Mouse (Mus musculus) stomach, embryonic 16.5 days (tissue): ENCODE data around the gene Aqp5. TPM values are rescaled to one million over a fixed set of nuclear protein-coding genes. Genes with fewer than 3 reads are reported as not detected.

Experiments
- ATAC-seq: fragments of 200-750 bp; cut with Nextera tagmentation; 2 replicates; pipeline ENCODE4 v1.8.0; 2017; ENCODE audit warnings: moderate number of reproducible peaks, moderate TSS enrichment; ENCODE audit not compliant: insufficient read depth, low FRiP score
- H3K27ac ChIP-seq: fragments of 300-500 bp; sonication (generic); 2 replicates; pipeline ENCODE4 v1.5.1; 2014; ENCODE audit warnings: low read length
- H3K27me3 ChIP-seq: fragments of 300-500 bp; sonication (generic); 2 replicates; pipeline ENCODE4 v1.6.1; 2014; ENCODE audit warnings: low read length, control low read depth, mixed read lengths; ENCODE audit not compliant: control insufficient read depth, insufficient read depth
- H3K36me3 ChIP-seq: fragments of 300-500 bp; sonication (generic); 2 replicates; pipeline ENCODE4 v1.6.1; 2014; ENCODE audit warnings: low read length; ENCODE audit not compliant: control insufficient read depth, insufficient read depth
- H3K4me1 ChIP-seq: fragments of 300-500 bp; sonication (generic); 2 replicates; pipeline ENCODE4 v1.6.1; 2014; ENCODE audit warnings: low read length, control low read depth, mixed read lengths; ENCODE audit not compliant: control insufficient read depth, insufficient read depth
- H3K4me2 ChIP-seq: fragments of 300-500 bp; sonication (generic); 2 replicates; pipeline ENCODE4 v1.6.1; 2014; ENCODE audit warnings: low read depth, low read length, mixed read lengths
- H3K4me3 ChIP-seq: fragments of 300-500 bp; sonication (generic); replicated peaks from 2 replicates; pipeline ENCODE4 v1.5.1; 2014; ENCODE audit warnings: mild to moderate bottlenecking, low read length
- H3K9ac ChIP-seq: fragments of 300-500 bp; sonication (generic); 2 replicates; pipeline ENCODE4 v1.6.1; 2014; ENCODE audit warnings: low read length
- H3K9me3 ChIP-seq: fragments of 300-500 bp; sonication (generic); replicated peaks from 2 replicates; pipeline ENCODE4 v1.6.1; 2016; ENCODE audit warnings: low read length, control low read depth; ENCODE audit not compliant: control insufficient read depth
- WGBS: fragments of 180-500 bp; shearing (Covaris S2); extraction: QIAGEN DNeasy Blood & Tissue Kit; methylation state at CpG from one replicate; pipeline ENCODE4 v1.1.7; 2014; 5-methylcytosine and 5-hydroxymethylcytosine counted together
- polyA plus RNA-seq: library from polyadenylated mRNA; unstranded; fragments of >200 nt; fragmentation: Nextera tagmentation; extraction: Ambion mirVana; gene quantifications from 2 replicates; pipeline ENCODE4 v1.2.1, GENCODE M21; 2015

The Aqp5 gene
- polyA plus RNA-seq, 1 experiment from 2014 or later: not detected

DNA sequence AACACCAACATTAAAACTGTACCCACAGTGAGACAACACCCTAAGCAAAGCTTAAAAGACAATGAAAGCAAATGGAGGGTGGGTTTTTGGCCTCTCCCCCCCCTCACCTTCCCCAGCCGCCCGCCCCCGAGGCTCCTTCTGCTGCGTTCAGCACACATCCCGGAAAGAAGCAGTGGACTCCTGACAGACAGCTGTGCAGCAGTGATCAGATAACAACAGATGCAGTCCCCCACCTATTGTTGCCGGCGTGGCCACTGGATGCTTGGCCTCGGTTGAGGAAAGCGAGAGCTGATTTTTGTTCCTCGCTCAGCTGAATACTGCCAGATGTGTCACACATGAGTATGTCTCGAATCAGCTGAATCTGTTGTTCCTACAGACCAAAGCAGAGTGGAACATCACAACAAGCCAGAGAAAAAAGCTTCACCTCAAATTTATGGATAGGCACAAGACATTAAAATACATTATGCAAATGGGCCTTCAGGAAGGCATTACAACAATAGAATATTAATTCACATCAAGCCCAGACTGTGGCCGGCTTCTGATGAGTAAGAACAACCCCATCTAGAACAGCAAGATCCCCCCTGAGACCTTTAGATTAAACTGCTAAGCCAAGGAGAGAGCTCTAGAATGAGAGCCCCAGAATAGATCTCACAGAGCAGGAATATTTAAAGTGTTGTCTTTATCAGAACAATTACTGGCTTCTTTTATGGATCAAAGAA lies 47.0 kb downstream of the Aqp5 start:
- WGBS: 87% methylated on average over 12 of the region's 12 CpGs
- Histone ChIP-seq H3K9me3 (no peaks in the 10 kb centered on the region), H3K27ac (no peak overlapping the region), H3K4me1 (0 out of 2 replicates have a peak, but pooled peaks cover 2% of the 10 kb centered on the region), H3K27me3 (no peaks in the 10 kb centered on the region), H3K36me3 (peaks cover 21% of the 10 kb centered on the region), H3K4me2 (no peak overlapping the region), H3K4me3 (no peak overlapping the region), H3K9ac (no peak overlapping the region)
- ATAC-seq: no peak

DNA sequence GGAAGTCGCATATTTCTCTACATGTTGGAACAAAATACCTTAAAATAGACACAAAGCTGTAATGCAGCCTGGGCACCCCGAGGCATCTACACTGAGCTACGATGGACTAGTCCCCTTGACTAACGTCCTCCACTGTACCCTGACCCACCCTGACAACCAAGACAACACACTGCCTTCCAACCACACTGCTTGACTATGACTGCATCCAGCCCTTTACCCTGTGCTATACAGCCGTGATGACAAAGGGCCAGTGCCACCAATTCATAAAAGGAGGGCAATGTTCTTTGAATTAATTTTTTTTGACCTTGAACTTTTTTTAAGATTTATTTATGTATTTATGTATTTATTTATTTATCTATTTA lies 47.5 kb downstream of the Aqp5 start:
- Histone ChIP-seq H3K4me1 (0 out of 2 replicates have a peak, but pooled peaks cover 2% of the 10 kb centered on the region), H3K36me3 (peaks cover 16% of the 10 kb centered on the region), H3K4me2 (no peak overlapping the region), H3K27ac (no peak overlapping the region), H3K4me3 (no peak overlapping the region), H3K9me3 (no peaks in the 10 kb centered on the region), H3K27me3 (no peaks in the 10 kb centered on the region), H3K9ac (no peak overlapping the region)
- no peak for ATAC-seq
- 84% methylated on average over 5 of the region's 5 CpGs for WGBS

DNA sequence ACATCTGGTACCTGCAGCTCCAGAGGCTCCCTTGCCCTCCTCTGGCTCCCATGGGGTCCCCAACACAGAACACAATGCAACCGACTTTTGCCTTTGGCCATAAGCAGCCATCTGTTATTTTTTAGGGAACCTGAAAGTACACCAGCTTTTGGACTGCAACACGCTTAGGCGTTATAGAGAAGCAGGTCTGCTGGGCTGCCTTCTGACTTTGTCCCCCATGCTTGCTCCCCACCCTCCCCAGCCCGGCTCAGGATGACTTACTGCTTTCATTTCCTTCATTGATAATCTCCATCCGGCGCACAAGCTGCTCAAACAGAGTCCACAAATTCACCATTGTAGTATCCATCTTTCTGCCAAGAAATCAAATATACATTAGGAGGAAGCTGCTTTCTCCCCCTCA lies 52.0 kb downstream of the Aqp5 start:
- Histone ChIP-seq H3K9me3 (no peaks in the 10 kb centered on the region), H3K27ac (no peak overlapping the region), H3K4me1 (peaks cover 13% of the 10 kb centered on the region), H3K9ac (no peak overlapping the region), H3K4me3 (no peak overlapping the region), H3K4me2 (no peak overlapping the region), H3K36me3 (0 out of 2 replicates have a peak, but pooled peaks cover under 1% of the 10 kb centered on the region), H3K27me3 (no peaks in the 10 kb centered on the region)
- ATAC-seq: no peak
- 54% methylated on average over 6 of the region's 6 CpGs for WGBS

DNA sequence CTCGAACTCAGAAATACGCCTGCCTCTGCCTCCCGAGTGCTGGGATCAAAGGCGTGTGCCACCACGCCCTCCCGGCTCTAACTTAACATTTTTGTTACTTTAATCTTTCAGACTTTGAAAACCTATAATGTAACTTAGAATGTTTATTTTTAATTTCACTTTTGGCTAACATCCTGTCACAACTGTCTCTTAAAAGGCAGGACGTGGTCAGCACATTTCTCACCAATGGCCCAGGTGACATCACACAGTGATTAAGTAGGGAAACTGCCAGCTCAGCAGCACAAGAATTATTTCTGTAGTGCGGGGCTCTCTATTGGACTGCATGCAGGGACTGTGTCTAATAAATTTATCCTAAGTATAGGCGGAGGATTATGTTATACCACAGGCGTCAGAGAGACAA lies 53.2 kb downstream of the Aqp5 start:
- H3K36me3 ChIP-seq: no peaks in the 10 kb centered on the region
- H3K27ac ChIP-seq: no peak overlapping the region
- no peaks in the 10 kb centered on the region for H3K27me3 ChIP-seq
- no peak overlapping the region for H3K4me2 ChIP-seq
- H3K4me3 ChIP-seq: no peak overlapping the region
- peaks cover 22% of the 10 kb centered on the region for H3K4me1 ChIP-seq
- no peaks in the 10 kb centered on the region for H3K9me3 ChIP-seq
- 77% methylated on average over 10 of the region's 10 CpGs for WGBS
- H3K9ac ChIP-seq: no peak overlapping the region
- ATAC-seq: no peak

Other genes with a start within 250 kb of the Aqp5 start
- 14.2 and 16.6 TPM in 2 replicates for gene Fmnl3, start 220.3 kb upstream of the Aqp5 start, polyA plus RNA-seq
- 438 and 480 TPM in 2 replicates for gene Tmbim6, start 197.9 kb upstream of the Aqp5 start, polyA plus RNA-seq
- 3.7 and 4.6 TPM in 2 replicates for gene Nckap5l, start 133.0 kb upstream of the Aqp5 start, polyA plus RNA-seq
- gene Bcdin3d, start 116.1 kb upstream of the Aqp5 start, polyA plus RNA-seq: 11.6 and 12.9 TPM in 2 replicates
- 0.57 and 0.74 TPM in 2 replicates for gene Faim2, start 62.6 kb upstream of the Aqp5 start, polyA plus RNA-seq
- gene Aqp2, start 11.7 kb upstream of the Aqp5 start, polyA plus RNA-seq: not detected in 2 replicates
- not detected in 2 replicates for gene Aqp6, start 10.6 kb downstream of the Aqp5 start, polyA plus RNA-seq
- gene Racgap1, start 60.9 kb downstream of the Aqp5 start, polyA plus RNA-seq: 112 and 116 TPM in 2 replicates
- 0.89 and 0.92 TPM in 2 replicates for gene Asic1, start 79.6 kb downstream of the Aqp5 start, polyA plus RNA-seq
- 17.0 and 20.9 TPM in 2 replicates for gene Smarcd1, start 111.3 kb downstream of the Aqp5 start, polyA plus RNA-seq
- gene Gm17349, start 114.7 kb downstream of the Aqp5 start, polyA plus RNA-seq: not detected in 2 replicates
- gene Gpd1, start 126.7 kb downstream of the Aqp5 start, polyA plus RNA-seq: 7.4 and 9.2 TPM in 2 replicates
- gene Cox14, start 134.8 kb downstream of the Aqp5 start, polyA plus RNA-seq: 171 and 173 TPM in 2 replicates
- gene Cers5, start 182.1 kb downstream of the Aqp5 start, polyA plus RNA-seq: 58.7 and 62.1 TPM in 2 replicates